Mouse (Mus musculus) right cerebral cortex, postnatal 4 days (tissue): ENCODE measurements at regions not wholly inside any gene's neighbourhood (a gene's known extent, or its start where the extent isn't known, plus 50 kb on each side); places are given as distances from the start of the nearest gene placed in this dataset.

Experiments
- DNase-seq: peaks from one replicate; pipeline ENCODE4 v3.0.0-alpha.2; 2022

- no peak for DNase-seq
Measured at GRCm38 (mm10) chr6:68631787-68632186, 1096.2 kb upstream of the Tacstd2 start.

DNA sequence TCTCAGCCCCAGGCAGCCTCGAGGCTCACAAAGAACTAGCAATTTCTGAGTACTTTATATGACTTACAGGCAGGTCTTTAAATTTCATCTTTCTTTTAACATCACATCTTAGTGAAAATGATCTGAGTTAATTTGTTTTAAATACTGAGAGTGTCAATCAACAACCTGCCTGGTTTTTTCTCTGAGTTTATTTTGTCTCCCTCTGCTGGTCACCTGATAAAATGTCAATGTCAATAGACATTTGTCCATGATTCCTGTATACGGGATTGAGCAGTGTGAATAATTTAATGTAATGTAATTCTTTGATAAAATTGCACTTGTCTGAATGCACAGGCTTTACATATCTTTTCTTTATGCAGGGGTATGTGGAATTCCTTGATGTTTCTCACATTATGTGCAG lies 1070.4 kb upstream of the Tacstd2 start:
- no peak for DNase-seq
